Mouse (Mus musculus) embryonic facial prominence, embryonic 11.5 days (tissue): Measurements from ENCODE around the gene Tsen2. TPM values are rescaled to one million over a fixed set of nuclear protein-coding genes. Genes with fewer than 3 reads are reported as not detected.

Source experiments
- ATAC-seq: fragments of 200-750 bp; cut with Nextera tagmentation; replicated peaks from 2 replicates; pipeline ENCODE4 v1.8.0; 2017; ENCODE audit warnings: low read depth; ENCODE audit not compliant: insufficient number of reproducible peaks, low FRiP score, low TSS enrichment
- DNase-seq: peaks from one replicate; pipeline ENCODE4 v3.0.0-alpha.2; 2015; ENCODE audit warnings: low spot score
- H3K27ac ChIP-seq: fragments of 300-500 bp; sonication (generic); replicated peaks from 2 replicates; pipeline ENCODE4 v1.5.1; 2014; ENCODE audit warnings: mild to moderate bottlenecking, low read depth, low read length, control low read depth
- H3K27me3 ChIP-seq: fragments of 300-500 bp; sonication (generic); 2 replicates; pipeline ENCODE4 v1.6.1; 2014; ENCODE audit warnings: mild to moderate bottlenecking, low read length, moderate library complexity, mixed read lengths; ENCODE audit not compliant: control insufficient read depth, insufficient read depth
- H3K36me3 ChIP-seq: fragments of 300-500 bp; sonication (generic); replicated peaks from 2 replicates; pipeline ENCODE4 v1.6.1; 2014; ENCODE audit warnings: low read depth, mild to moderate bottlenecking, low read length, moderate library complexity, mixed read lengths; ENCODE audit not compliant: control insufficient read depth, insufficient read depth
- H3K4me1 ChIP-seq: fragments of 300-500 bp; sonication (generic); 2 replicates; pipeline ENCODE4 v1.6.1; 2014; ENCODE audit warnings: low read length, mixed read lengths; ENCODE audit not compliant: control insufficient read depth, insufficient read depth
- H3K4me2 ChIP-seq: fragments of 300-500 bp; sonication (generic); 2 replicates; pipeline ENCODE4 v1.6.1; 2014; ENCODE audit warnings: low read depth, mild to moderate bottlenecking, control low read depth, low read length, moderate library complexity
- H3K4me3 ChIP-seq: fragments of 300-500 bp; sonication (generic); 2 replicates; pipeline ENCODE4 v1.5.1; 2014; ENCODE audit warnings: low read depth, low read length, control low read depth
- H3K9ac ChIP-seq: fragments of 300-500 bp; sonication (generic); replicated peaks from 2 replicates; pipeline ENCODE4 v1.6.1; 2014; ENCODE audit warnings: mild to moderate bottlenecking, control low read depth, low read length
- H3K9me3 ChIP-seq: fragments of 300-500 bp; sonication (generic); replicated peaks from 2 replicates; pipeline ENCODE4 v1.6.1; 2016; ENCODE audit warnings: mild to moderate bottlenecking, low read length, inconsistent platforms, mixed read lengths; ENCODE audit not compliant: control insufficient read depth
- whole genome bisulfite sequencing: fragments of 180-500 bp; shearing (Covaris S2); extraction: QIAGEN DNeasy Blood & Tissue Kit; methylation state at CpG from one replicate; pipeline ENCODE4 v1.1.7; 2014; 5-methylcytosine and 5-hydroxymethylcytosine counted together
- polyA plus RNA-seq: library from polyadenylated mRNA; unstranded; fragments of >200 nt; fragmentation: Nextera tagmentation; extraction: Ambion mirVana; gene quantifications from 2 replicates; pipeline ENCODE4 v1.2.1, GENCODE M21; 2014

Tsen2 gene
- polyA plus RNA-seq, 1 experiment from 2014 or later: 29.4 TPM

GRCm38 (mm10) chr6:115523201-115523600 is 21.3 kb upstream of the Tsen2 start:
- DNase-seq (no peak), ATAC-seq (no peak)
- WGBS: 87% methylated on average over 9 of the region's 9 CpGs
- no peak overlapping the region for H3K4me2 ChIP-seq
- H3K9me3 ChIP-seq: no peaks in the 10 kb centered on the region
- no peaks in the 10 kb centered on the region for H3K36me3 ChIP-seq
- H3K4me1 ChIP-seq: no peaks in the 10 kb centered on the region
- H3K9ac ChIP-seq: no peak overlapping the region
- H3K27ac ChIP-seq: no peak overlapping the region
- no peaks in the 10 kb centered on the region for H3K27me3 ChIP-seq
- no peak overlapping the region for H3K4me3 ChIP-seq

GRCm38 (mm10) chr6:115524449-115524990 is 19.9 kb upstream of the Tsen2 start:
- no peaks in the 10 kb centered on the region for H3K9me3 ChIP-seq
- 67% methylated on average over 9 of the region's 9 CpGs for WGBS
- no peak for ATAC-seq

GRCm38 (mm10) chr6:115527418-115527817 is 17.0 kb upstream of the Tsen2 start:
- H3K9ac ChIP-seq: no peak overlapping the region
- no peaks in the 10 kb centered on the region for H3K4me1 ChIP-seq
- H3K36me3 ChIP-seq: no peaks in the 10 kb centered on the region
- H3K4me2 ChIP-seq: no peak overlapping the region
- 83% methylated on average over 3 of the region's 3 CpGs for WGBS
- no peak overlapping the region for H3K27ac ChIP-seq
- no peaks in the 10 kb centered on the region for H3K27me3 ChIP-seq
- H3K9me3 ChIP-seq: no peaks in the 10 kb centered on the region
- DNase-seq (no peak), ATAC-seq (no peak)
- no peak overlapping the region for H3K4me3 ChIP-seq

More at GRCm38 (mm10) chr6:115524449-115524990, 19.9 kb upstream of the Tsen2 start:
- H3K4me2 ChIP-seq: no peak overlapping the region
- H3K27me3 ChIP-seq: no peaks in the 10 kb centered on the region
- no peak overlapping the region for H3K27ac ChIP-seq
- H3K36me3 ChIP-seq: no peaks in the 10 kb centered on the region
- no peak overlapping the region for H3K9ac ChIP-seq
- no peak overlapping the region for H3K4me3 ChIP-seq
- H3K4me1 ChIP-seq: no peaks in the 10 kb centered on the region
- DNase-seq: no peak

- no peaks in the 10 kb centered on the region for H3K9me3 ChIP-seq
- no peak for ATAC-seq
- H3K27ac ChIP-seq: no peak overlapping the region
- H3K36me3 ChIP-seq: no peaks in the 10 kb centered on the region
- H3K4me2 ChIP-seq: no peak overlapping the region
- H3K27me3 ChIP-seq: no peaks in the 10 kb centered on the region
- no peak overlapping the region for H3K4me3 ChIP-seq
- WGBS: 89% methylated on average over 4 of the region's 4 CpGs
- H3K4me1 ChIP-seq: no peaks in the 10 kb centered on the region
- no peak overlapping the region for H3K9ac ChIP-seq
- DNase-seq: no peak
Measured at GRCm38 (mm10) chr6:115528372-115528771, 16.1 kb upstream of the Tsen2 start.

- Histone ChIP-seq H3K4me1 (no peaks in the 10 kb centered on the region), H3K27ac (no peak overlapping the region), H3K9me3 (no peaks in the 10 kb centered on the region), H3K36me3 (no peaks in the 10 kb centered on the region), H3K27me3 (no peaks in the 10 kb centered on the region), H3K4me3 (no peak overlapping the region), H3K4me2 (no peak overlapping the region), H3K9ac (no peak overlapping the region)
- ATAC-seq (no peak), DNase-seq (no peak)
- 77% methylated on average over 7 of the region's 7 CpGs for WGBS
Measured at GRCm38 (mm10) chr6:115534617-115535016, 9.8 kb upstream of the Tsen2 start.

GRCm38 (mm10) chr6:115536169-115536568 is 8.3 kb upstream of the Tsen2 start:
- WGBS: 85% methylated on average over 4 of the region's 4 CpGs

GRCm38 (mm10) chr6:115538645-115539429 is 5.6 kb upstream of the Tsen2 start:
- Histone ChIP-seq H3K27ac (no peak overlapping the region), H3K9ac (peak overlapping the region; percentile 68), H3K9me3 (no peaks in the 10 kb centered on the region), H3K27me3 (no peaks in the 10 kb centered on the region), H3K4me1 (no peaks in the 10 kb centered on the region; the same call in 1 of the 2 replicates), H3K36me3 (no peaks in the 10 kb centered on the region), H3K4me3 (0 out of 2 replicates have a peak overlapping the region, but pooled peaks have one; percentile 5), H3K4me2 (peak overlapping the region; percentile 24; the same call in 1 of the 2 replicates)
- DNase-seq (peak; percentile 91), ATAC-seq (peak; percentile 86)
- WGBS: 20% methylated on average over 26 of the region's 26 CpGs

More at GRCm38 (mm10) chr6:115536169-115536568, 8.3 kb upstream of the Tsen2 start:
- Histone ChIP-seq H3K4me3 (no peak overlapping the region), H3K36me3 (no peaks in the 10 kb centered on the region), H3K4me1 (no peaks in the 10 kb centered on the region), H3K9me3 (no peaks in the 10 kb centered on the region), H3K9ac (no peak overlapping the region), H3K4me2 (no peak overlapping the region), H3K27me3 (no peaks in the 10 kb centered on the region), H3K27ac (no peak overlapping the region)
- ATAC-seq (no peak), DNase-seq (no peak)

- no peak for ATAC-seq
- H3K4me1 ChIP-seq: no peaks in the 10 kb centered on the region; the same call in 1 of the 2 replicates
- WGBS: 51% methylated on average over 6 of the region's 6 CpGs
- no peak overlapping the region for H3K4me2 ChIP-seq
- no peak overlapping the region for H3K9ac ChIP-seq
- peak; percentile 5 for DNase-seq
- H3K36me3 ChIP-seq: no peaks in the 10 kb centered on the region
- no peak overlapping the region for H3K27ac ChIP-seq
- no peaks in the 10 kb centered on the region for H3K27me3 ChIP-seq
- H3K4me3 ChIP-seq: no peak overlapping the region
- no peaks in the 10 kb centered on the region for H3K9me3 ChIP-seq
Measured at GRCm38 (mm10) chr6:115541676-115542275, 2.7 kb upstream of the Tsen2 start.
